Mouse (Mus musculus): Measurements from ENCODE around the gene Slc16a14.

DNA sequence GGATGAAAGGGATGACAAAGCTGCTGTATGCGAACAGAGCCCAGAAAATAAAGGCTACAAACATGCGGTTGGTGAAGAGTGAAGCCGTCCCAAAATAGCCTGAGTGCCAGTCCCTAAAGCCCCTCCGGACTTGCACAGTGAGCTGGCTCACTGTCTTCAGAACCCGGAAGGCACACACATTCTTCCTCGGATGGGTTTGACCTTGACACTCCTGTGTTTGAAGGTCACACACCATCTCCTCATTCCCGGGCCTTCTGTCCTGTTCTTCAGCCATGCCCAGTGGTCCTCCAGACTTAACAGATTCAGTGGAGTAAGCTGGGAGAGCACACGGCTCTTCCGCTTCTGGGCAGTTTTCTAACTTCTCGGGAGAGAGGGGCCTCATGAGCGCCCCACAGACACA is 22.4 kb downstream of the Slc16a14 start:
- no peak for TF ChIP-seq POLR2A (IDR thresholded peaks at IDR 0.05; ENCODE audit: low read depth, low read length)
- no peak for TF ChIP-seq CTCF (IDR thresholded peaks at IDR 0.05; ENCODE audit: borderline replicate concordance, insufficient read depth, low read length)

All from embryonic fibroblast, embryonic 13.5 days (primary cell).